Mouse (Mus musculus) intestine, embryonic 15.5 days (tissue): ENCODE data around the gene Klra17. TPM values are rescaled to one million over a fixed set of nuclear protein-coding genes. Genes with fewer than 3 reads are reported as not detected.
"Not testable (repeated sequence)": the region's sequence is repeated elsewhere in the genome, so short reads cannot be mapped to it uniquely, and the experiment has no call there.

ENCODE experiments used
- ATAC-seq: fragments of 200-750 bp; cut with Nextera tagmentation; 2 replicates; pipeline ENCODE4 v1.8.0; 2017; ENCODE audit warnings: moderate TSS enrichment, moderate library complexity
- H3K27ac ChIP-seq: fragments of 300-500 bp; sonication (generic); 2 replicates; pipeline ENCODE4 v1.5.1; 2015; ENCODE audit warnings: mild to moderate bottlenecking, inconsistent platforms
- H3K27me3 ChIP-seq: fragments of 300-500 bp; sonication (generic); replicated peaks from 2 replicates; pipeline ENCODE4 v1.6.1; 2015; ENCODE audit warnings: inconsistent platforms
- H3K36me3 ChIP-seq: fragments of 300-500 bp; sonication (generic); 2 replicates; pipeline ENCODE4 v1.6.1; 2015; ENCODE audit warnings: inconsistent platforms
- H3K4me1 ChIP-seq: fragments of 300-500 bp; sonication (generic); replicated peaks from 2 replicates; pipeline ENCODE4 v1.6.1; 2015; ENCODE audit warnings: inconsistent platforms
- H3K4me2 ChIP-seq: fragments of 300-500 bp; sonication (generic); replicated peaks from 2 replicates; pipeline ENCODE4 v1.6.1; 2015; ENCODE audit warnings: mild to moderate bottlenecking, inconsistent platforms
- H3K4me3 ChIP-seq: fragments of 300-500 bp; sonication (generic); replicated peaks from 2 replicates; pipeline ENCODE4 v1.5.1; 2015; ENCODE audit warnings: inconsistent platforms
- H3K9ac ChIP-seq: fragments of 300-500 bp; sonication (generic); 2 replicates; pipeline ENCODE4 v1.6.1; 2015; ENCODE audit warnings: inconsistent platforms
- H3K9me3 ChIP-seq: fragments of 300-500 bp; sonication (generic); 2 replicates; pipeline ENCODE4 v1.6.1; 2016; ENCODE audit warnings: inconsistent platforms
- WGBS: fragments of 180-500 bp; shearing (Covaris S2); methylation state at CpG from one replicate; pipeline ENCODE4 v1.1.7; 2015; 5-methylcytosine and 5-hydroxymethylcytosine counted together
- polyA plus RNA-seq: library from polyadenylated mRNA; unstranded; fragments of >200 nt; fragmentation: Nextera tagmentation; extraction: Ambion mirVana; gene quantifications from 2 replicates; pipeline ENCODE4 v1.2.1, GENCODE M21; 2015

The Klra17 gene
- polyA plus RNA-seq, result not detected in 2 replicates

DNA sequence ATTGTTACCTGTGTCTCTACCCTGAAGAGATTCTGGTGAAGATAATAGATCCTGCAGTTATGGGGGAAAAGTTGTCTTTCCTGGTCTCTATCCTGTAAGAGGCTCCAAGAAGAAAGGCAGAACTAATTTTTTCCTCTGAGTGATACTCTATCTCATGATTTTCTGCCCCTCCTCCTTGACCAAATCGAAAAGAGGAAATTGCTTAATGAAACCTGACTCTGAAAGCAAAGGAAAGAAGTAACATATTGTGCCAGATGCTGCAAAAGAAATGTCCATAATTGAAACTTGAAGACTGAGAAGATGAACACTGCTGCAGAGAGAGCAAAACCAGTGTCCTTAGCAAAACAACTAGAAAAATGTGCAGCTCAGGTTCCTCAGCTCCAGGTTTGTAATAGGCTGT is at the start of gene Klra17:
Gene Klra17 (minus strand): TSS at position 124 of the 400 bp plus-strand sequence.
- 58% methylated on average over 1 of the region's 1 CpGs for WGBS
- H3K27me3 ChIP-seq, result no peaks in the 10 kb centered on the region
- no peak for ATAC-seq
- no peaks in the 10 kb centered on the region for H3K4me1 ChIP-seq
- H3K4me2 ChIP-seq, result no peak within 1 kb of the TSS
- H3K9ac ChIP-seq, result no peak within 1 kb of the TSS
- no peaks in the 10 kb centered on the region for H3K36me3 ChIP-seq
- no peaks in the 10 kb centered on the region for H3K9me3 ChIP-seq
- no peak within 1 kb of the TSS for H3K4me3 ChIP-seq
- no peak within 1 kb of the TSS for H3K27ac ChIP-seq

DNA sequence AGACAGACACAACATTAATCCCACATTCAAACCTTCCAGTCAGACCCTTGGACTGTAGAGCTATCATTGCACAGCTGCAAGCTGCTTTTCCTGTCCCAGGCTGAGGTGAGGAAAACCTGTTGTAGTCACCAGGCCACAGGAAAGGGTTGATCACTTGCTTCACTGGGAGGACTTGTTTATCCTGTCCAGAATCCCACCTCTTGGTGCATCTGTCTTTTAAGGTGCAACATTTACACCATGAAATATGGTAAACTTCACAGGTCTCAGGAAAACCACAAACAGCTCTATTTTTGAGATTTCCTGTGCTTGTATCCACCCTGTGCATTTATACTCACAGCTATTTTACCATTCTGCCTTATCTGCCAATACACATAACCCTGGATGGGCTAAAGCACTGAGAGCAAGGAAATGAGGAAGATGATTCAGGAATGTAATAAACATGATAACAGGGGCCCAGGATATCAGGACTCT is 41.0 kb upstream of the Klra17 start, which contains the start of gene Klra5:
Gene Klra5 (minus strand): TSS at position 175 of the 471 bp plus-strand sequence.
- H3K9me3 ChIP-seq, H3K27me3 ChIP-seq, H3K36me3 ChIP-seq, H3K4me3 ChIP-seq, ATAC-seq, H3K4me1 ChIP-seq, H3K9ac ChIP-seq, H3K4me2 ChIP-seq, H3K27ac ChIP-seq: not testable (repeated sequence)

DNA sequence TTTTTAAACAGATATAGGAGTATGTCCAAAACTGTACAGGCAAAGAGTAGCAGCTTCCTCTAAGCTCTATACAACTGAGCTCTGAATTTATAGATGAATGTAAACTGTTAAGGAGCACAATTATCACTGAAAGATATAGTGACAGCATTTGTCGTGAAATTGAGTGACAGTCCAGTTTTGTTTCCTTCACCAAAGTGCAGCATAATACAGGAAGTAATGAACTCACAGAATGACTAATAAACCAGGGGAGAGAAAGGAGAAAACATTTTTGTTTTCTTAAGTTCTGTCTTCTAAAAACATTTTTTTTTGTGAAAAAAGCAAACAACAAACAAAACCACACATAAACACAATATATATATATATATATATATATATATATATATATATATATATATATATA is 40.5 kb upstream of the Klra17 start:
- no peaks in the 10 kb centered on the region for H3K4me1 ChIP-seq
- no peaks in the 10 kb centered on the region for H3K9me3 ChIP-seq
- H3K4me3 ChIP-seq, result no peak overlapping the region
- WGBS, result 67% methylated on average over 1 of the region's 1 CpGs
- no peak overlapping the region for H3K27ac ChIP-seq
- ATAC-seq, result no peak
- H3K36me3 ChIP-seq, result no peaks in the 10 kb centered on the region
- H3K9ac ChIP-seq, result no peak overlapping the region
- no peak overlapping the region for H3K4me2 ChIP-seq
- H3K27me3 ChIP-seq, result no peaks in the 10 kb centered on the region

DNA sequence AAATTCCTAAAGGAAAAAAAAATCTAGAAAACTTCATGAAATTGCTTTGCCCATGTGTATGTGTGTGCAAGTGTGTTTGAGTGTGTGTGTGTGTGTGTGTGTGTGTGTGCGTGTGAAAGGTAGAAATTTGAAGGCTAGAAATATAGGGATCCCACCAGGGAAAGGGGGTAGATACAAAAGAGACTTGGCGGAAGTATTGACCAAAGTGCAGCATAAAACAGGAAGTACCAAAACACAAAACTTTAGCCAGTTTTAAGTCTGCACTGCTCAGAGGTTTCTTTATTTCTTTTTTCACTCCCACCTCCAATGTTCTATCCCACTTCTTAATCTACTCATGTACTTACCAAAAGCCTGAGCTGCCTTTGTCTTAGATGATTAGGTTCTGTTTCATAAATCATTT is 6.1 kb upstream of the Klra17 start:
- Histone ChIP-seq H3K4me2 (no peak overlapping the region), H3K9me3 (no peaks in the 10 kb centered on the region), H3K27me3 (no peaks in the 10 kb centered on the region), H3K4me1 (no peaks in the 10 kb centered on the region), H3K27ac (no peak overlapping the region), H3K36me3 (no peaks in the 10 kb centered on the region), H3K9ac (no peak overlapping the region), H3K4me3 (no peak overlapping the region)
- no peak for ATAC-seq
- 84% methylated on average over 2 of the region's 2 CpGs for WGBS

DNA sequence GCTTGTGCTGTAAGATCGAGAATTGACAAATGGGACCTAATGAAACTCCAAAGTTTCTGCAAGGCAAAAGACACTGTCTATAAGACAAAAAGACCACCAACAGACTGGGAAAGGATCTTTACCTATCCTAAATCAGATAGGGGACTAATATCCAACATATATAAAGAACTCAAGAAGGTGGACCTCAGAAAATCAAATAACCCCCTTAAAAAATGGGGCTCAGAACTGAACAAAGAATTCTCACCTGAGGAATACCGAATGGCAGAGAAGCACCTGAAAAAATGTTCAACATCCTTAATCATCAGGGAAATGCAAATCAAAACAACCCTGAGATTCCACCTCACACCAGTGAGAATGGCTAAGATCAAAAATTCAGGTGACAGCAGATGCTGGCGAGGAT is 14.1 kb downstream of the Klra17 start, which contains the start of gene Gm17631:
Gene Gm17631 (plus strand): TSS at position 301 of the 400 bp plus-strand sequence.
- no CpG with 5 or more reads among the region's 3 CpGs for WGBS
- not testable (repeated sequence) for H3K36me3 ChIP-seq, H3K4me3 ChIP-seq, H3K27ac ChIP-seq, ATAC-seq, H3K4me1 ChIP-seq, H3K27me3 ChIP-seq, H3K4me2 ChIP-seq, H3K9me3 ChIP-seq, H3K9ac ChIP-seq

DNA sequence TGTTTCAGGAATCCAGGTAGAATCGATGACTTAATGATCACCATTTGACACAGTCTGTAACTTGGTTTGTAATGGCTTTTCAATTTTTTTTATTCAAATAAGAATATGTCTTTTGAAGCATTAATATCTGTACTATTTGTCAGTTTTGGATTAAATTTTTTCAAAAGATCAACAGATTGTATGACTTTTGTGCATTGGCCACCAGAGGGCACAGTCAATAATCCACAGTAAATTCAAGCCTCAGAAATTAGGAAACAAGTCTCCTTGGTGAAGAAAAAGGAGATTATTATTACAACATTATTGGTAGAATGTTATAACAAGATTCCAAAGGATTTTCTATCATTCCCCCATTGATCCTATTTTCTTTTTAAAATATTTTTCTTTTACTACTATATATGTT is 50.9 kb downstream of the Klra17 start:
- ATAC-seq, result no peak
- Histone ChIP-seq H3K36me3 (no peaks in the 10 kb centered on the region), H3K4me2 (no peak overlapping the region), H3K4me1 (no peaks in the 10 kb centered on the region), H3K27ac (no peak overlapping the region), H3K27me3 (no peaks in the 10 kb centered on the region), H3K9ac (no peak overlapping the region), H3K4me3 (no peak overlapping the region), H3K9me3 (no peaks in the 10 kb centered on the region)
- WGBS, result 83% methylated on average over 1 of the region's 1 CpGs

DNA sequence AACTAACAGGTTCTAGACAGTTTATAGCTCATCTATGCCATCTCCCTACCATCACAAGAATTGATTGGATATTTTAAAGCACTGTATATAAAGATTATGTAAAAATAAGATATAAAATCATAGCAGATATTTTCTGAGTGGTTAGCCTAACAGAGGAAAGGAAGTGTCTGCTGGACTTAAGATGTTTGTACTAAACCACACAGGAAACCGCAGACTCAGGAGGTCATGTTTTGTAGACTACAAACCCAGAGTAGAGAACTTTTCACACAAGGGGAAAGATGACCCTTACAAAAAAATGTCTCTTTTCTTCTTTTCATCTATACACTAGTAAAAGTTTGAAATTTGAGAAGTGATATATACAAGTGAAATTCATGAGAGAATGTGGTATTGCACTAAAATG is 52.5 kb downstream of the Klra17 start:
- H3K4me2 ChIP-seq, result no peak overlapping the region
- WGBS, result 90% methylated on average over 1 of the region's 1 CpGs
- no peak overlapping the region for H3K4me3 ChIP-seq
- ATAC-seq, result no peak
- no peak overlapping the region for H3K9ac ChIP-seq
- H3K36me3 ChIP-seq, result no peaks in the 10 kb centered on the region
- no peaks in the 10 kb centered on the region for H3K9me3 ChIP-seq
- no peaks in the 10 kb centered on the region for H3K4me1 ChIP-seq
- H3K27me3 ChIP-seq, result no peaks in the 10 kb centered on the region
- H3K27ac ChIP-seq, result no peak overlapping the region

DNA sequence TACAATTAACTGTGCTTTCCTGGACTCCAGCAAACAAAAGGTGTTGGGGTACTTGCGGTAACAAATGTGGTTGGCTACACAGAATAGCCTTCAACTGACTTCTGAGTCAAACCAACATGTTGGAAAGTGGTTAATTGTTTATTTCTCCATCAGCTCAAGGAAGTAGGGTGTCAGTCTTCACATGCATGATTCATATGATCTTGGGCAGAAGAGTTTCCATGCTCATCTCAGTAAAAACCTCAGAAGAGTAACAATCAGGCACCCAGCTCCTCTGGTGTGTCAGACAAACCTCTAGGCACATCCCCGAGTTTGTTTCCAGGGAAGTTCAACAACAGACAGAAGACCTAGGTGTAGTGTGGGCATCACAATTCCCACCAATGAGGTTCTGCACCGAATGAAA is 58.7 kb downstream of the Klra17 start:
- Histone ChIP-seq H3K27me3 (no peaks in the 10 kb centered on the region), H3K27ac (no peak overlapping the region), H3K9ac (no peak overlapping the region), H3K9me3 (no peaks in the 10 kb centered on the region), H3K4me2 (no peak overlapping the region), H3K4me1 (no peaks in the 10 kb centered on the region), H3K4me3 (no peak overlapping the region), H3K36me3 (no peaks in the 10 kb centered on the region)
- ATAC-seq, result no peak
- WGBS, result 60% methylated on average over 3 of the region's 3 CpGs

DNA sequence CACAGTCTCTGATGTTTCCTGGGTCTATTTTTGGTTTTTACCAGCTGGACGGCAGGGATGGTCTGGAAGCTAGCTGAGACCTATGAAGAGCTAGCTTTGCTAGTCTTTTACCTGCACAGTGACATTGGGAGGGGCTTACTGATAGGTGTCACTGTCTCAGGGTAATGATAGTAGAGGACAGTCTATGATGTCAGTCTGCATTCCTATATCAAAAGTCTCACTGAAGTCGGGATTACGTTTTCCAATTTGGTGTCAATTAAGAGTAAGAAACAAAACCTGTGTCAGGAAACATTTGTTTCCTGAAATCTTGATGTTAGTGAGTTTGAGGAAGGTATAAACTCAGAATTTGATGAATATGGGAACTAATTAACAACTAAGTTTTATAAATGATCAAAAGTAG is 92.3 kb downstream of the Klra17 start, which contains the start of gene Gm156:
Gene Gm156 (minus strand): TSS at position 101 of the 400 bp plus-strand sequence.
- H3K4me1 ChIP-seq, H3K27me3 ChIP-seq, H3K27ac ChIP-seq, ATAC-seq, H3K4me2 ChIP-seq, H3K36me3 ChIP-seq, H3K9me3 ChIP-seq, H3K4me3 ChIP-seq, H3K9ac ChIP-seq: not testable (repeated sequence)
- 89% methylated on average over 3 of the region's 3 CpGs for WGBS

Other genes with a start within 250 kb of the Klra17 start
- gene Klrc3, start 233.3 kb downstream of the Klra17 start, polyA plus RNA-seq, result not detected in 2 replicates
- 0.09 TPM in 1 of 2 replicates, not detected in the other for gene Klrc2, start 216.0 kb downstream of the Klra17 start, polyA plus RNA-seq
- gene Klrc1, start 197.7 kb downstream of the Klra17 start, polyA plus RNA-seq, result 0.39 and 0.40 TPM in 2 replicates
- gene Klri1, start 159.5 kb downstream of the Klra17 start, polyA plus RNA-seq, result not detected in 2 replicates
- gene Klri2, start 136.2 kb downstream of the Klra17 start, polyA plus RNA-seq, result 0.10 and 0.11 TPM in 2 replicates
- not detected in 2 replicates for gene Gm156, start 92.4 kb downstream of the Klra17 start, polyA plus RNA-seq
- gene Gm17631, start 14.0 kb downstream of the Klra17 start, polyA plus RNA-seq, result not detected in 2 replicates
- gene Klra5, start 41.0 kb upstream of the Klra17 start, polyA plus RNA-seq, result not detected in 2 replicates
- not detected in 2 replicates for gene Klra6, start 150.3 kb upstream of the Klra17 start, polyA plus RNA-seq
- not detected in 2 replicates for gene Klra4, start 190.6 kb upstream of the Klra17 start, polyA plus RNA-seq